Comparison of ENCODE assay signal across 28 mouse cellular contexts in the genomic region with DNA sequence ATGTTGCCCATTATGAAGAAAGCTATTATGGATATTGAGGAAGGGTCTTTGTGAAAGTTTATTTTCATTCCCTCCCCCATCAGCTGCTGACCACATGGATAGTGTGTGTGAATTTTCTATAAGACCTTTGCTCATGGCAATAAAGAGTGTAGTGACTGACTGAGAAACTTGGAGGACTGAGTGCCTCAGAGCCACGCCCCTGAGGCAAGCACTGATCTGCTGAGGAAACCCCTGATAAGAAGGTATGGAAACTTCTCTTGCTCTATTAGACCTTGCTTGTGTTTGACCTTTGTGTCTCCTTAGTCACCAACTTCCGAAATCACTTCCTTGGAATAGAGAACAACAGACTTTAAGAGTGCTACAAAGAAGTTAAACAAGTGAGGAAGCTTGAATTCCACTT. TPM values are rescaled to one million over a fixed set of nuclear protein-coding genes. Genes with fewer than 3 reads are reported as not detected.
"Had no signal": no experiment of that assay in that cellular context is flagged by ENCODE, and none has a peak within 500 bp of the region (broad histone marks: within the 10 kb centered on the region; RNA-seq: fewer than 3 reads in every experiment).

No protein-coding gene starts in this region.

- H3K9me3 ChIP-seq: embryonic facial prominence, embryonic 10.5 days; embryonic facial prominence, embryonic 12.5 days; embryonic facial prominence, embryonic 13.5 days; embryonic facial prominence, embryonic 15.5 days; forebrain, embryonic 10.5 days; forebrain, embryonic 12.5 days; forebrain, embryonic 13.5 days; forebrain, embryonic 15.5 days had no signal

- H3K9ac ChIP-seq: embryonic facial prominence, embryonic 12.5 days; embryonic facial prominence, embryonic 13.5 days; embryonic facial prominence, embryonic 15.5 days; forebrain, embryonic 12.5 days; forebrain, embryonic 13.5 days; forebrain, embryonic 15.5 days; forebrain, postnatal 0 days had no signal

- ATAC-seq: forebrain, embryonic 13.5 days; forebrain, embryonic 14.5 days; forebrain, embryonic 15.5 days; forebrain, embryonic 16.5 days; forebrain, postnatal 0 days had no signal

- DNase-seq: cerebellum, adult 18-20 months; cerebellum, adult 2 months; cerebellum, adult 8-10 months; cerebellum, adult 9-10 months; cerebellum, adult 9-11 months; cerebellum, postnatal 10 days; cerebellum, postnatal 14 days; cerebellum, postnatal 25 days; cerebellum, postnatal 36 days; embryo, embryonic 11 days; forebrain, postnatal 0 days; gastrocnemius, adult 2 months; gastrocnemius, postnatal 10 days; gastrocnemius, postnatal 14 days; gastrocnemius, postnatal 25 days; gastrocnemius, postnatal 36 days; heart, adult 11 months had no signal

- H3K27ac ChIP-seq: embryonic facial prominence, embryonic 10.5 days; embryonic facial prominence, embryonic 12.5 days; embryonic facial prominence, embryonic 13.5 days; embryonic facial prominence, embryonic 15.5 days; forebrain, embryonic 10.5 days; forebrain, embryonic 12.5 days; forebrain, embryonic 13.5 days; forebrain, embryonic 15.5 days; gastrocnemius, adult 2 months had no signal

- H3K27me3 ChIP-seq: embryonic facial prominence, embryonic 12.5 days; embryonic facial prominence, embryonic 13.5 days; embryonic facial prominence, embryonic 15.5 days; forebrain, embryonic 12.5 days; forebrain, embryonic 13.5 days; forebrain, embryonic 15.5 days had no signal

- H3K4me2 ChIP-seq: embryonic facial prominence, embryonic 12.5 days; embryonic facial prominence, embryonic 13.5 days; embryonic facial prominence, embryonic 15.5 days; forebrain, embryonic 12.5 days; forebrain, embryonic 13.5 days; forebrain, embryonic 15.5 days had no signal

- H3K4me3 ChIP-seq: embryonic facial prominence, embryonic 10.5 days; embryonic facial prominence, embryonic 12.5 days; embryonic facial prominence, embryonic 13.5 days; embryonic facial prominence, embryonic 15.5 days; erythroblast, embryonic 14.5 days; forebrain, embryonic 10.5 days; forebrain, embryonic 12.5 days; forebrain, embryonic 13.5 days; forebrain, embryonic 15.5 days; gastrocnemius, adult 2 months had no signal

- H3K4me1 ChIP-seq: embryonic facial prominence, embryonic 10.5 days; embryonic facial prominence, embryonic 12.5 days; embryonic facial prominence, embryonic 13.5 days; embryonic facial prominence, embryonic 15.5 days; forebrain, embryonic 10.5 days; forebrain, embryonic 12.5 days; forebrain, embryonic 13.5 days; forebrain, embryonic 15.5 days had no signal

- H3K36me3 ChIP-seq: embryonic facial prominence, embryonic 10.5 days; embryonic facial prominence, embryonic 12.5 days; embryonic facial prominence, embryonic 13.5 days; embryonic facial prominence, embryonic 15.5 days; forebrain, embryonic 10.5 days; forebrain, embryonic 12.5 days; forebrain, embryonic 15.5 days had no signal

RNA-seq across cellular contexts. Expression of gene Rims1, which starts 55.3 kb away (rescaled TPM):
- polyA plus RNA-seq: erythroblast, embryonic 14.5 days had no signal
